Mouse (Mus musculus): ENCODE data around the gene Fbp1. TPM values are rescaled to one million over a fixed set of nuclear protein-coding genes. Genes with fewer than 3 reads are reported as not detected.
"Not testable (repeated sequence)": the region's sequence is repeated elsewhere in the genome, so short reads cannot be mapped to it uniquely, and the experiment has no call there.

Fbp1 gene
- polyA plus RNA-seq (2012; ENCODE audit: insufficient read depth, low replicate concordance): not detected in 2 replicates

GRCm38 (mm10) chr13:62887712-62888441 is at the start of gene Fbp1:
Gene Fbp1, minus strand, starts transcription at chr13:62888282.
- TF ChIP-seq FLI1 (IDR thresholded peaks at IDR 0.05; ENCODE audit: low read length) (no peak), GATA1 (IDR thresholded peaks at IDR 0.05; ENCODE audit: borderline replicate concordance, low read length) (no peak)
- Histone ChIP-seq H3K4me1 (peaks cover 2% of the 10 kb centered on the region; the same call in 1 of the 2 replicates), H3K4me3 (replicated peaks) (peak within 1 kb of the TSS; percentile 59), H3K9me3 (peaks cover 13% of the 10 kb centered on the region; the same call in 1 of the 2 replicates), H3K27me3 (replicated peaks) (peaks cover 25% of the 10 kb centered on the region), H3K36me3 (replicated peaks; ENCODE audit: low read length) (no peaks in the 10 kb centered on the region)

- Histone ChIP-seq H3K4me1 (peaks cover 4% of the 10 kb centered on the region; the same call in 1 of the 2 replicates), H3K9me3 (no peaks in the 10 kb centered on the region), H3K36me3 (replicated peaks; ENCODE audit: low read length) (no peaks in the 10 kb centered on the region), H3K27me3 (replicated peaks) (peaks cover 16% of the 10 kb centered on the region), H3K4me3 (replicated peaks) (no peak overlapping the region)
- TF ChIP-seq GATA1 (IDR thresholded peaks at IDR 0.05; ENCODE audit: borderline replicate concordance, low read length): no peak
- TF ChIP-seq FLI1 (IDR thresholded peaks at IDR 0.05; ENCODE audit: low read length): no peak
Measured at GRCm38 (mm10) chr13:62932452-62932851, 44.4 kb upstream of the Fbp1 start.

GRCm38 (mm10) chr13:62929766-62930389 is 41.8 kb upstream of the Fbp1 start:
- no peaks in the 10 kb centered on the region for H3K36me3 ChIP-seq (replicated peaks; ENCODE audit: low read length)
- H3K4me3 ChIP-seq (replicated peaks): no peak overlapping the region
- H3K4me1 ChIP-seq: no peaks in the 10 kb centered on the region
- TF ChIP-seq GATA1 (IDR thresholded peaks at IDR 0.05; ENCODE audit: borderline replicate concordance, low read length) (no peak), FLI1 (IDR thresholded peaks at IDR 0.05; ENCODE audit: low read length) (no peak)
- peaks cover 13% of the 10 kb centered on the region for H3K27me3 ChIP-seq (replicated peaks)
- no peaks in the 10 kb centered on the region for H3K9me3 ChIP-seq

GRCm38 (mm10) chr13:62929144-62929543 is 41.1 kb upstream of the Fbp1 start:
- H3K4me3 ChIP-seq (replicated peaks); H3K4me1 ChIP-seq; H3K36me3 ChIP-seq (replicated peaks; ENCODE audit: low read length); H3K9me3 ChIP-seq: not testable (repeated sequence)
- peaks cover 17% of the 10 kb centered on the region for H3K27me3 ChIP-seq (replicated peaks)

GRCm38 (mm10) chr13:62927470-62927869 is 39.4 kb upstream of the Fbp1 start:
- H3K27me3 ChIP-seq (replicated peaks): peaks cover 20% of the 10 kb centered on the region
- H3K4me3 ChIP-seq (replicated peaks): no peak overlapping the region
- H3K4me1 ChIP-seq: no peaks in the 10 kb centered on the region
- no peak for TF ChIP-seq GATA1 (IDR thresholded peaks at IDR 0.05; ENCODE audit: borderline replicate concordance, low read length)
- no peak for TF ChIP-seq FLI1 (IDR thresholded peaks at IDR 0.05; ENCODE audit: low read length)
- no peaks in the 10 kb centered on the region for H3K9me3 ChIP-seq
- no peaks in the 10 kb centered on the region for H3K36me3 ChIP-seq (replicated peaks; ENCODE audit: low read length)

- Histone ChIP-seq H3K36me3 (replicated peaks; ENCODE audit: low read length) (no peaks in the 10 kb centered on the region), H3K27me3 (replicated peaks) (peaks cover 18% of the 10 kb centered on the region), H3K9me3 (no peaks in the 10 kb centered on the region), H3K4me3 (replicated peaks) (no peak overlapping the region), H3K4me1 (no peaks in the 10 kb centered on the region)
- no peak for TF ChIP-seq FLI1 (IDR thresholded peaks at IDR 0.05; ENCODE audit: low read length)
Measured at GRCm38 (mm10) chr13:62926479-62926878, 38.4 kb upstream of the Fbp1 start.

GRCm38 (mm10) chr13:62923182-62923581 is 35.1 kb upstream of the Fbp1 start:
- no peaks in the 10 kb centered on the region for H3K9me3 ChIP-seq
- no peak for TF ChIP-seq GATA1 (IDR thresholded peaks at IDR 0.05; ENCODE audit: borderline replicate concordance, low read length)
- TF ChIP-seq FLI1 (IDR thresholded peaks at IDR 0.05; ENCODE audit: low read length): no peak
- no peak overlapping the region for H3K4me3 ChIP-seq (replicated peaks)
- no peaks in the 10 kb centered on the region for H3K4me1 ChIP-seq
- H3K27me3 ChIP-seq (replicated peaks): peaks cover 12% of the 10 kb centered on the region
- H3K36me3 ChIP-seq (replicated peaks; ENCODE audit: low read length): no peaks in the 10 kb centered on the region

GRCm38 (mm10) chr13:62922645-62923044 is 34.6 kb upstream of the Fbp1 start:
- no peaks in the 10 kb centered on the region for H3K9me3 ChIP-seq
- H3K4me3 ChIP-seq (replicated peaks): no peak overlapping the region
- H3K4me1 ChIP-seq: no peaks in the 10 kb centered on the region
- H3K27me3 ChIP-seq (replicated peaks): peaks cover 12% of the 10 kb centered on the region
- no peaks in the 10 kb centered on the region for H3K36me3 ChIP-seq (replicated peaks; ENCODE audit: low read length)
- TF ChIP-seq FLI1 (IDR thresholded peaks at IDR 0.05; ENCODE audit: low read length) (no peak), GATA1 (IDR thresholded peaks at IDR 0.05; ENCODE audit: borderline replicate concordance, low read length) (no peak)

- Histone ChIP-seq H3K36me3 (replicated peaks; ENCODE audit: low read length) (no peaks in the 10 kb centered on the region), H3K9me3 (peaks cover 4% of the 10 kb centered on the region), H3K4me1 (no peaks in the 10 kb centered on the region), H3K4me3 (replicated peaks) (no peak overlapping the region), H3K27me3 (replicated peaks) (peaks cover 15% of the 10 kb centered on the region)
- TF ChIP-seq GATA1 (IDR thresholded peaks at IDR 0.05; ENCODE audit: borderline replicate concordance, low read length) (no peak), FLI1 (IDR thresholded peaks at IDR 0.05; ENCODE audit: low read length) (no peak)
Measured at GRCm38 (mm10) chr13:62919647-62920341, 31.7 kb upstream of the Fbp1 start.

All from megakaryocyte, embryonic 14.5 days (primary cell).